Mouse (Mus musculus) erythroid progenitor cell, adult 5-6 weeks (primary cell): ENCODE results near the gene Cd200r1. TPM values are rescaled to one million over a fixed set of nuclear protein-coding genes. Genes with fewer than 3 reads are reported as not detected.

Source experiments
- total RNA-seq, 2 experiments: library from RNA; stranded (forward) in 1 of 2; stranded (reverse) in 1 of 2; fragments of 150-400 nt in 1 of 2; fragments of 186-747, 209-891 nt in 1 of 2; gene quantifications; 2 replicates each; pipeline versions ENCODE4 v1.2.3 to v1.2.4; 2015 to 2017; ENCODE audit warnings: low replicate concordance in 2 of 2

Gene Cd200r1
- total RNA-seq, 2 experiments from 2014 or later, result 15.5 TPM; not detected in 1

Other genes starting within 250 kb of the Cd200r1 start
- not detected in 2 replicates for gene Boc, start 206.8 kb upstream of the Cd200r1 start, total RNA-seq (2015; ENCODE audit: low replicate concordance)
- gene Boc, start 206.8 kb upstream of the Cd200r1 start, total RNA-seq (2017; ENCODE audit: low replicate concordance), result not detected in 2 replicates
- gene Nepro, start 41.4 kb upstream of the Cd200r1 start, total RNA-seq (2015; ENCODE audit: low replicate concordance), result 3.6 and 3.8 TPM in 2 replicates
- gene Nepro, start 41.4 kb upstream of the Cd200r1 start, total RNA-seq (2017; ENCODE audit: low replicate concordance), result 2.6 and 3.7 TPM in 2 replicates
- 4.2 and 5.0 TPM in 2 replicates for gene Gtpbp8, start 19.4 kb upstream of the Cd200r1 start, total RNA-seq (2015; ENCODE audit: low replicate concordance)
- 3.5 and 5.0 TPM in 2 replicates for gene Gtpbp8, start 19.4 kb upstream of the Cd200r1 start, total RNA-seq (2017; ENCODE audit: low replicate concordance)
- gene Cd200r4, start 46.0 kb downstream of the Cd200r1 start, total RNA-seq (2015; ENCODE audit: low replicate concordance), result 3.2 TPM in 1 of 2 replicates, not detected in the other
- gene Cd200r4, start 46.0 kb downstream of the Cd200r1 start, total RNA-seq (2017; ENCODE audit: low replicate concordance), result not detected in 2 replicates
- not detected in 2 replicates for gene Cd200r2, start 101.4 kb downstream of the Cd200r1 start, total RNA-seq (2015; ENCODE audit: low replicate concordance)
- not detected in 2 replicates for gene Cd200r2, start 101.4 kb downstream of the Cd200r1 start, total RNA-seq (2017; ENCODE audit: low replicate concordance)
- 8.8 and 10.8 TPM in 2 replicates for gene Cd200r3, start 177.9 kb downstream of the Cd200r1 start, total RNA-seq (2015; ENCODE audit: low replicate concordance)
- 4.6 and 5.0 TPM in 2 replicates for gene Cd200r3, start 177.9 kb downstream of the Cd200r1 start, total RNA-seq (2017; ENCODE audit: low replicate concordance)